Mouse (Mus musculus): ENCODE measurements at regions not wholly inside any gene's neighbourhood (a gene's known extent, or its start where the extent isn't known, plus 50 kb on each side); places are given as distances from the start of the nearest gene placed in this dataset.

GRCm38 (mm10) chr15:59169831-59170230 lies 280.7 kb downstream of the Gm49356 start:
- TF ChIP-seq CTCF (IDR thresholded peaks at IDR 0.05; ENCODE audit: control insufficient read depth, insufficient read depth, insufficient read length) (no peak), FOSL1 (IDR thresholded peaks at IDR 0.05; ENCODE audit: insufficient read depth, low read length, poor library complexity, severe bottlenecking) (no peak), MAX (IDR thresholded peaks at IDR 0.05) (no peak), USF1 (IDR thresholded peaks at IDR 0.05; ENCODE audit: low read depth) (no peak), MYOD1 (IDR thresholded peaks at IDR 0.05; ENCODE audit: control insufficient read depth, insufficient read length, low read depth) (no peak), MYOG (IDR thresholded peaks at IDR 0.05; ENCODE audit: control insufficient read depth, extremely low read depth, insufficient read length) (no peak), CEBPB (IDR thresholded peaks at IDR 0.05; ENCODE audit: low read depth) (no peak)

All from C2C12 (cell line).